In the genomic region with DNA sequence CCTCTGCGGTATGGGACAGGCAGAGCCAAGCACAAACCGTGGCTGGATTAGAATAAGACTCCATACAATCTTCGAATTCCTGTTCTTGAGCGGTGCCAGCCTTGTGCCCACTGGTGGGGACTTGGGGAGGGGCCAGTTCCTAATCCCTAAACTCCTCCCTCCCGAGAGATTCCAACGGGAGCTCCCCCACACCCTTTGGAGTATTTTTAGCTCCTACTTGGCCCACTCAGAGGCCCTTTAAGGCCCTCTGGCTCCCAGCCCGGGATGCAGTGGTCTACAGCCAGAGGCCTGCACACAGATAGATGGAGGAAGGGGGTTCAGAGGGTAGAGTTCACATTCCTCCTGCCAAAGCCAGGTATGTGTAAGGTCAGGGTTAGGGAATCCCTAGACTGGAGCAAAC, we compare ENCODE assay signal across 9 mouse cellular contexts. TPM values are rescaled to one million over a fixed set of nuclear protein-coding genes. Genes with fewer than 3 reads are reported as not detected.
DNase-seq lines count a peak whose midpoint lies in the region; ATAC-seq lines count a peak whose summit lies in the region.
"Had no signal": no experiment of that assay in that cellular context is flagged by ENCODE, and none has a peak within 500 bp of the region (broad histone marks: within the 10 kb centered on the region; RNA-seq: fewer than 3 reads in every experiment).

No protein-coding gene starts in this region.

- H3K27ac ChIP-seq in embryonic facial prominence, embryonic 10.5 days (replicated peaks): 0 out of 2 replicates have a peak overlapping the region, but pooled peaks have one; percentile 40
- no peak overlapping the region for H3K27ac ChIP-seq in hindbrain, embryonic 11.5 days (ENCODE audit: low read depth, low read length)
- H3K27ac ChIP-seq: liver, embryonic 14.5 days had no signal

- peaks cover 36% of the 10 kb centered on the region for H3K27me3 ChIP-seq in embryonic facial prominence, embryonic 10.5 days (replicated peaks; ENCODE audit: low read depth, poor library complexity, severe bottlenecking)
- H3K27me3 ChIP-seq in hindbrain, embryonic 11.5 days (ENCODE audit: control insufficient read depth, insufficient read depth, low read length): peaks cover 8% of the 10 kb centered on the region

- H3K9ac ChIP-seq in hindbrain, embryonic 11.5 days (ENCODE audit: low read depth, low read length): no peak overlapping the region
- H3K9ac ChIP-seq: liver, embryonic 14.5 days had no signal

- no peaks in the 10 kb centered on the region for H3K9me3 ChIP-seq in embryonic facial prominence, embryonic 10.5 days
- H3K9me3 ChIP-seq in hindbrain, embryonic 11.5 days (ENCODE audit: control insufficient read depth, low read length): no peaks in the 10 kb centered on the region

- intact Hi-C loops in heart, postnatal 25 days (cut with DNase I): no loop called here
- intact Hi-C loops in heart, postnatal 14 days (cut with DNase I): no loop called here
- intact Hi-C loops in left cerebral cortex, postnatal 25 days (cut with DNase I): no loop called here

- H3K4me1 ChIP-seq in embryonic facial prominence, embryonic 10.5 days: peaks cover 65% of the 10 kb centered on the region
- no peaks in the 10 kb centered on the region for H3K4me1 ChIP-seq in hindbrain, embryonic 11.5 days (replicated peaks; ENCODE audit: control insufficient read depth, insufficient read depth, low read length)

- WGBS in embryonic facial prominence, embryonic 10.5 days: 54% methylated on average over 7 of the region's 7 CpGs
- 63% methylated on average over 7 of the region's 7 CpGs for WGBS in hindbrain, embryonic 11.5 days

- H3K4me3 ChIP-seq in embryonic facial prominence, embryonic 10.5 days: no peak overlapping the region
- no peak overlapping the region for H3K4me3 ChIP-seq in hindbrain, embryonic 11.5 days (ENCODE audit: low read depth, low read length)

- ATAC-seq in hindbrain, embryonic 11.5 days (ENCODE audit: low FRiP score): no peak

- H3K36me3 ChIP-seq in embryonic facial prominence, embryonic 10.5 days (replicated peaks): peaks cover 6% of the 10 kb centered on the region; the same call in 1 of the 2 replicates
- no peaks in the 10 kb centered on the region for H3K36me3 ChIP-seq in hindbrain, embryonic 11.5 days (ENCODE audit: control insufficient read depth, insufficient read depth, low read length)

- no peak overlapping the region for H3K4me2 ChIP-seq in hindbrain, embryonic 11.5 days (replicated peaks; ENCODE audit: low read depth, low read length)

- DNase-seq in heart, adult 11 months: peak; percentile 95
- no peak for DNase-seq in heart, postnatal 25 days (ENCODE audit: low spot score)
- no peak for DNase-seq in embryonic facial prominence, embryonic 10.5 days (ENCODE audit: low spot score)
- peak; percentile 63 to 83 for DNase-seq in heart, postnatal 14 days
- peak; percentile 69 for DNase-seq in lung, postnatal 14 days
- DNase-seq in left cerebral cortex, postnatal 25 days (ENCODE audit: low spot score in 2 of 2): no peak
- DNase-seq in hindbrain, embryonic 11.5 days (ENCODE audit: low spot score): no peak
- no peak for DNase-seq in c-Kit-positive CD71-positive TER-119-positive erythroid progenitor cells, embryonic 14.5 days (ENCODE audit: low spot score)

RNA-seq across cellular contexts. Expression of a gene that starts 5.3 kb away (rescaled TPM):
- total RNA-seq in heart, postnatal 25 days (2021): 10 to 100 TPM; 10.8 to 11.7 TPM
- polyA plus RNA-seq in embryonic facial prominence, embryonic 10.5 days (2016; fragmentation: Nextera tagmentation; extraction: Ambion mirVana): 11.5 and 12.2 TPM in 2 replicates
- 10 to 100 TPM; 13.5 to 15.6 TPM for total RNA-seq in heart, postnatal 14 days (2021)
- total RNA-seq in left cerebral cortex, postnatal 25 days (2021): 10 to 100 TPM; 13.8 to 14.5 TPM
- 4.2 and 4.4 TPM in 2 replicates for polyA plus RNA-seq in hindbrain, embryonic 11.5 days (2014; fragmentation: Nextera tagmentation; extraction: Ambion mirVana)

RNA-seq across cellular contexts. Expression of a gene that starts 30.1 kb away (rescaled TPM):
- 100 to 1,000 TPM; 377 to 397 TPM for total RNA-seq in heart, postnatal 25 days (2021)
- 12.9 and 16.0 TPM in 2 replicates for polyA plus RNA-seq in embryonic facial prominence, embryonic 10.5 days (2016; fragmentation: Nextera tagmentation; extraction: Ambion mirVana)
- 100 to 1,000 TPM; 297 to 326 TPM for total RNA-seq in heart, postnatal 14 days (2021)
- 10 to 100 TPM; 87.3 to 88.7 TPM for total RNA-seq in left cerebral cortex, postnatal 25 days (2021)
- 12.5 and 13.0 TPM in 2 replicates for polyA plus RNA-seq in hindbrain, embryonic 11.5 days (2014; fragmentation: Nextera tagmentation; extraction: Ambion mirVana)

RNA-seq across cellular contexts. Expression of a gene that starts 48.7 kb away (rescaled TPM):
- total RNA-seq in heart, postnatal 25 days (2021): not detected
- polyA plus RNA-seq in embryonic facial prominence, embryonic 10.5 days (2016; fragmentation: Nextera tagmentation; extraction: Ambion mirVana): 29.8 and 31.3 TPM in 2 replicates
- total RNA-seq in heart, postnatal 14 days (2021): not detected
- not detected for total RNA-seq in left cerebral cortex, postnatal 25 days (2021)
- 1.7 TPM in 2 replicates for polyA plus RNA-seq in hindbrain, embryonic 11.5 days (2014; fragmentation: Nextera tagmentation; extraction: Ambion mirVana)

Comparison
In these comparisons a context has a peak if more than half of its experiments do, and no peak if none do; other contexts are left out.
1. DNase-seq: peak in heart, adult 11 months (single experiment), heart, postnatal 14 days (2 of 2) and lung, postnatal 14 days (single experiment); none in heart, postnatal 25 days (single experiment), embryonic facial prominence, embryonic 10.5 days (single experiment), left cerebral cortex, postnatal 25 days (0 of 2), hindbrain, embryonic 11.5 days (single experiment) and c-Kit-positive CD71-positive TER-119-positive erythroid progenitor cells, embryonic 14.5 days (single experiment).